Mouse (Mus musculus): ENCODE results near the gene Agpat1. TPM values are rescaled to one million over a fixed set of nuclear protein-coding genes. Genes with fewer than 3 reads are reported as not detected.

The Agpat1 gene
- 27.6 and 31.3 TPM in 2 replicates for polyA plus RNA-seq (2015; fragmentation: Nextera tagmentation; extraction: Ambion mirVana)

DNA sequence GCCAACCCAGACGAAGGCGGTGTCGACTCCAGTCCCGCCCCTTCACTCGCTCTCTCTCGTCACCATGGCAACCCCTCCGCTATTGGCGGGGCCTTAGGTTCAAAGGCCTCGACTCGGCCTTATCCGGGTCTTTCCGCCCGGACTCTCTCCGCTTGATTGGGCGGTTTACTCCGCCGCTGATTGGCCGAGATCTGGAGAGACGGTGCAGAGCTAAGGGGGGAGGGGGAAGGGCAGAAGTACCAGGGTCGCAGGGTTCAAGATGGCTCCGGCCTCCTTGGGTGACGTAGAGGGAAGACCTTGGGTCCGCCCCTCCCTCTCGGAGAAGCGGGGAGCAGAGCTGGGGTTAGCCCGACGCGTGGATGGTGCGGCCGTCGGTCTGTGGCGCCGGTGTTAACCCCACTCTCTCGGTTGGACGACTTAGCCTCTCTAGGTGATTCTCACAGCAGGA lies at the start of gene Agpat1:
Agpat1 (plus strand) TSS at position 202 of the 448 bp plus-strand sequence.
- no peaks in the 10 kb centered on the region for H3K27me3 ChIP-seq (ENCODE audit: control insufficient read depth, insufficient read depth, low read length)
- peak within 1 kb of the TSS; percentile 89 for H3K4me3 ChIP-seq (ENCODE audit: low read depth, low read length)
- peak within 1 kb of the TSS; percentile 93 for H3K27ac ChIP-seq (replicated peaks)
- H3K36me3 ChIP-seq (ENCODE audit: control insufficient read depth, insufficient read depth, low read length), result peaks cover 8% of the 10 kb centered on the region
- H3K9ac ChIP-seq (ENCODE audit: low read length), result peak within 1 kb of the TSS; percentile 66
- under 1% methylated on average over 35 of the region's 35 CpGs for whole genome bisulfite sequencing
- DNase-seq (ENCODE audit: low spot score) (no peak), ATAC-seq (ENCODE audit: low FRiP score, low TSS enrichment) (peak; percentile 87)
- no peaks in the 10 kb centered on the region for H3K9me3 ChIP-seq (ENCODE audit: control insufficient read depth, low read length)
- H3K4me1 ChIP-seq (replicated peaks; ENCODE audit: control insufficient read depth, insufficient read depth), result 0 out of 2 replicates have a peak, but pooled peaks cover 5% of the 10 kb centered on the region
- TF ChIP-seq CTCF (IDR thresholded peaks at IDR 0.05; ENCODE audit: low read depth), result no peak
- TF ChIP-seq EP300 (optimal IDR thresholded peaks at IDR 0.05), result no peak
- peak within 1 kb of the TSS; percentile 88 for H3K4me2 ChIP-seq (replicated peaks; ENCODE audit: low read depth)

DNA sequence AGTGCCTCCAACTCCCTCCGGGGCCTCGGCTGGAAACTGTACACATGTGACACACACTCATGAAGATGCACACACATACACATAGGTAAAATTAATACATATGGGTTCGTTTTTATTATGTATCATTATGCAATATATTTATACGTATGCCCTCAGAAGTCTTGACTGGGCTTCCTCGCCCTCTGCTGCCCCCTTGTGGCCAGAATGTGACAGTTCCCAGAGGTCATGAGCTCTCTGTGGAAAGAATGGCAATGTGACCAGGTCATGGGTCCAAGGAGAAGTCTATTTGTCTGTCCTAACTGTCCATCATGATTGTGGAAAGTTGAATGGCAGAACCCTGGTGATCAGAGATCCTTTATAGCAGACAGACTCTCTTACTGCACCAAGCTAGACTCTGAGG lies 48.6 kb upstream of the Agpat1 start:
- peak; percentile 53; the same call in 1 of the 2 replicates for ATAC-seq (ENCODE audit: low FRiP score, low TSS enrichment)
- WGBS, result 17% methylated on average over 5 of the region's 5 CpGs
- H3K4me1 ChIP-seq (replicated peaks; ENCODE audit: control insufficient read depth, insufficient read depth), result no peaks in the 10 kb centered on the region

DNA sequence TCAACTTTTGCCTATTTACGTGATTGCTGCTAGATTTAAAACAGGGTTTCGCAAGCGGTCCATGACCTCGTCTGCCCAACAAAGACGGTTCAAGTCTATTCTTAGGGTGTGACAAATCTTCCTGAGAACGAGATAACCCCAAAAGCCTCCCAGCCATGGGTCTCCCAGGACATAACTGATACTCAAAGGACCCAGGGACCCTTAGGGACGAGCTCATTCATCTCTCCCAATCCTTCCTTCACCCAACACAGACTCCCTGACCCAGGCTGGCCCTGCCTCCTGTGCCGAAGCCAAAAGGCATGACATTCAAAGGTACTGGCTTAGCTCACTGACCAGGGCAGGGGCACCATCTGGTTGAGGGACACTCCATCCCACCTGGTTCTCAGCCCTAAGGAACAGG lies 47.7 kb upstream of the Agpat1 start:
- H3K4me2 ChIP-seq (replicated peaks; ENCODE audit: low read depth), result no peak overlapping the region
- no peaks in the 10 kb centered on the region for H3K9me3 ChIP-seq (ENCODE audit: control insufficient read depth, low read length)
- no peak overlapping the region for H3K4me3 ChIP-seq (ENCODE audit: low read depth, low read length)
- no peak overlapping the region for H3K9ac ChIP-seq (ENCODE audit: low read length)
- no peak for TF ChIP-seq EP300 (optimal IDR thresholded peaks at IDR 0.05)
- no peak for TF ChIP-seq CTCF (IDR thresholded peaks at IDR 0.05; ENCODE audit: low read depth)
- DNase-seq (ENCODE audit: low spot score) (no peak), ATAC-seq (ENCODE audit: low FRiP score, low TSS enrichment) (no peak)
- H3K27me3 ChIP-seq (ENCODE audit: control insufficient read depth, insufficient read depth, low read length), result no peaks in the 10 kb centered on the region
- H3K27ac ChIP-seq (replicated peaks), result no peak overlapping the region
- no peaks in the 10 kb centered on the region for H3K36me3 ChIP-seq (ENCODE audit: control insufficient read depth, insufficient read depth, low read length)
- 77% methylated on average over 8 of the region's 8 CpGs for WGBS
- no peaks in the 10 kb centered on the region for H3K4me1 ChIP-seq (replicated peaks; ENCODE audit: control insufficient read depth, insufficient read depth)

More for the DNA sequence above, 48.6 kb upstream of the Agpat1 start:
- DNase-seq (ENCODE audit: low spot score), result peak; percentile 84
- H3K4me3 ChIP-seq (ENCODE audit: low read depth, low read length), result no peak overlapping the region
- no peaks in the 10 kb centered on the region for H3K9me3 ChIP-seq (ENCODE audit: control insufficient read depth, low read length)
- H3K36me3 ChIP-seq (ENCODE audit: control insufficient read depth, insufficient read depth, low read length), result no peaks in the 10 kb centered on the region
- no peaks in the 10 kb centered on the region for H3K27me3 ChIP-seq (ENCODE audit: control insufficient read depth, insufficient read depth, low read length)
- TF ChIP-seq EP300 (optimal IDR thresholded peaks at IDR 0.05) (no peak), CTCF (IDR thresholded peaks at IDR 0.05; ENCODE audit: low read depth) (peak; percentile 97)
- no peak overlapping the region for H3K9ac ChIP-seq (ENCODE audit: low read length)
- no peak overlapping the region for H3K4me2 ChIP-seq (replicated peaks; ENCODE audit: low read depth)
- no peak overlapping the region for H3K27ac ChIP-seq (replicated peaks)

DNA sequence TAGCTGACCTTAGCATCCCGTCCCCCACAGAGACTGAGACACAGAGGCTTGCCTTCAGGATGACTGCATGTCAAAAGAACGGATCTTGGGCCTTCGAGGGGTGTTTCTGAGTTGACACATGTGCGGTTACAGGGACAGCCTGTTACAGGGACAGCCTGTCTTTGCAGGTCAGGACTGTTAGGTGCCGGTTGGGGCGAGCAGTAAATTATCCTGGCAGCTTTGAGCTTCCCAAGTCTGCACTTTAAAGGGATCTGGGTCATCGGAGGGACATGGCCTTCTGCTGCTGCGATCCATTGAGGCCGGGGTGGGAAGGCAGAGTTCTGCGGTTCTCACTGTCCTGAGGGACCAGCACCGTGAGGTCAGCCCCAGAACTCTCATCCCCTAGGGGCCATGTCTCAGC lies 46.7 kb upstream of the Agpat1 start:
- 62% methylated on average over 11 of the region's 11 CpGs for WGBS
- no peak overlapping the region for H3K9ac ChIP-seq (ENCODE audit: low read length)
- H3K4me2 ChIP-seq (replicated peaks; ENCODE audit: low read depth), result no peak overlapping the region
- H3K4me1 ChIP-seq (replicated peaks; ENCODE audit: control insufficient read depth, insufficient read depth), result no peaks in the 10 kb centered on the region
- no peaks in the 10 kb centered on the region for H3K27me3 ChIP-seq (ENCODE audit: control insufficient read depth, insufficient read depth, low read length)
- no peaks in the 10 kb centered on the region for H3K9me3 ChIP-seq (ENCODE audit: control insufficient read depth, low read length)
- H3K36me3 ChIP-seq (ENCODE audit: control insufficient read depth, insufficient read depth, low read length), result no peaks in the 10 kb centered on the region
- no peak overlapping the region for H3K4me3 ChIP-seq (ENCODE audit: low read depth, low read length)
- DNase-seq (ENCODE audit: low spot score) (no peak), ATAC-seq (ENCODE audit: low FRiP score, low TSS enrichment) (no peak)
- H3K27ac ChIP-seq (replicated peaks), result no peak overlapping the region
- TF ChIP-seq EP300 (optimal IDR thresholded peaks at IDR 0.05) (no peak), CTCF (IDR thresholded peaks at IDR 0.05; ENCODE audit: low read depth) (no peak)

DNA sequence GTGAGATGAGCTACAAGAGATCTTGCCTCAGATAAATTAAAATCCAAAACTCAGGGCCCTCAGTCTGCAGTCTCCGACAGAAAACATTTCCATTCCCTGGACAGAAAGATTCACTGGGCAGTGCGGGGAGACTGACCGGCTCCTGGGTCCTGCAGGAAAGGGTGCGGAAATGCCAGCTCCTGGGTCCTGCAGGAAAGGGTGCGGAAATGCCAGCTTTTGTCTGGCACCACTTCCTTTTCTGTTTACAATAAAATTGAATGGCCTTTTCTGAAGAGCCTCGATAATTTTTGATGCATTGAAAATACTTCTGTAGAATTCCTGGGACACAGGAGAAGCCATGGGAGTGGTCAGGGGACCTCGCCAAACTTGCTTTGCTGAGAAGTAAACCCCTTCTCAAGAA lies 44.9 kb upstream of the Agpat1 start:
- TF ChIP-seq CTCF (IDR thresholded peaks at IDR 0.05; ENCODE audit: low read depth) (no peak), EP300 (optimal IDR thresholded peaks at IDR 0.05) (no peak)
- ATAC-seq (ENCODE audit: low FRiP score, low TSS enrichment), result no peak
- H3K4me2 ChIP-seq (replicated peaks; ENCODE audit: low read depth), result no peak overlapping the region
- WGBS, result 75% methylated on average over 7 of the region's 7 CpGs
- H3K27me3 ChIP-seq (ENCODE audit: control insufficient read depth, insufficient read depth, low read length), result no peaks in the 10 kb centered on the region
- no peak overlapping the region for H3K9ac ChIP-seq (ENCODE audit: low read length)
- no peak overlapping the region for H3K4me3 ChIP-seq (ENCODE audit: low read depth, low read length)
- H3K36me3 ChIP-seq (ENCODE audit: control insufficient read depth, insufficient read depth, low read length), result no peaks in the 10 kb centered on the region
- no peaks in the 10 kb centered on the region for H3K9me3 ChIP-seq (ENCODE audit: control insufficient read depth, low read length)
- no peak overlapping the region for H3K27ac ChIP-seq (replicated peaks)
- no peak for DNase-seq (ENCODE audit: low spot score)
- peaks cover under 1% of the 10 kb centered on the region; the same call in 1 of the 2 replicates for H3K4me1 ChIP-seq (replicated peaks; ENCODE audit: control insufficient read depth, insufficient read depth)

DNA sequence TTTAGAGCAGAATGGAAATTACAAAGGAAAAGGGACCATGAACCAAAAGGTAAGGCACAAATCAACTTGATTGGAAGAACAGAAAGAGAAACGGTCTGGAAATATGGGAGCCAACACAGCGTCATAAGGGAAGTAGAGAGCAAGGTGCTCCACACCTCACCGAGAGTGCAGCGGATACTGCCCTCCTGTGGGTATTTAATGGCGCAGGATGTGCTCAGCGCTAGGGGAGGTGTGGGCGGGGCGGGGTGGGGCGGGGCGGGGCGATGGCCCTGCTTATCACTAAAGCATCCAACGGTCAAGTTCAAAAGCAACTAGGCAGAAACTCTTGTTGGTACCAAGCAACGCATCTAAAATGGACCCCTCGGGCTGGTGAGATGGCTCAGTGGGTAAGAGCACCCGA lies 44.2 kb upstream of the Agpat1 start:
- Histone ChIP-seq H3K4me1 (replicated peaks; ENCODE audit: control insufficient read depth, insufficient read depth) (peaks cover 3% of the 10 kb centered on the region; the same call in 1 of the 2 replicates), H3K9ac (ENCODE audit: low read length) (no peak overlapping the region), H3K27me3 (ENCODE audit: control insufficient read depth, insufficient read depth, low read length) (no peaks in the 10 kb centered on the region), H3K4me2 (replicated peaks; ENCODE audit: low read depth) (no peak overlapping the region), H3K27ac (replicated peaks) (no peak overlapping the region), H3K4me3 (ENCODE audit: low read depth, low read length) (no peak overlapping the region), H3K9me3 (ENCODE audit: control insufficient read depth, low read length) (no peaks in the 10 kb centered on the region), H3K36me3 (ENCODE audit: control insufficient read depth, insufficient read depth, low read length) (no peaks in the 10 kb centered on the region)
- ATAC-seq (ENCODE audit: low FRiP score, low TSS enrichment), result peak; percentile 52; the same call in 1 of the 2 replicates
- peak; percentile 69 for DNase-seq (ENCODE audit: low spot score)
- peak; percentile 61 for TF ChIP-seq CTCF (IDR thresholded peaks at IDR 0.05; ENCODE audit: low read depth)
- TF ChIP-seq EP300 (optimal IDR thresholded peaks at IDR 0.05), result no peak
- 20% methylated on average over 14 of the region's 15 CpGs for WGBS

Data from stomach, postnatal 0 days (tissue).